Comparison of ENCODE assay signal across 21 mouse cellular contexts in the genomic region with DNA sequence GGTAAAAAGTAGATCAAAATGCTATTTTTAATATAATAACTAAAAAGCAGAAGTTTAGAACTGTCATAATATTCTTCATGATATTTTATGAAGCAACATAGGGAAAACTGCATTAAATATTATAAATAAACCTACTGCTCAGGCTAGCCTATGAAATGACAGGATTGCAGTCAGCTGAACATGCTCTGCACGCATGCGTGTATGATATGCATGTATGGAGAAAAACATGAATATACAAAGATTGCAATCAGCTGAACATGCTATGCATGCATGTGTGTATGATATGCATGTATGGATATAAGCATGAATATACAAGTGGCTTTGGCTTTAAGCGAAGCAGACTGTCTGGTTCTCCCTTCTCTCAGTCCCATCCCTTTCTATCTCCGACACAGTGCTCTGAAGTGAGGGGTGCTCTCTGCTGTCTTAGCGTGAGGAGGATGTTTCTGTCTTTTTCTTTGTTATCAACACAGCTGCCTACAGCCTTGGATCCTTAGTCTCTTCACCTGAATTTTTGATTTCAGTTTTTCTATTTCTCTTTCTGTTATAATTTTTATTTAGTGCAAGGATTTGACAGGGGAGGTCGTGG.
DNase-seq lines count a peak whose midpoint lies in the region; ATAC-seq and TF ChIP-seq lines count a peak whose summit lies in the region.
"Had no signal": no experiment of that assay in that cellular context is flagged by ENCODE, and none has a peak within 500 bp of the region (broad histone marks: within the 10 kb centered on the region; RNA-seq: fewer than 3 reads in every experiment).

No protein-coding gene starts in this region.

- H3K4me2 ChIP-seq in forebrain, embryonic 13.5 days: no peak overlapping the region
- no peak overlapping the region; the same call in 1 of the 2 replicates for H3K4me2 ChIP-seq in hindbrain, embryonic 14.5 days (replicated peaks)
- H3K4me2 ChIP-seq in midbrain, postnatal 0 days (ENCODE audit: low read depth, low read length, poor library complexity, severe bottlenecking): no peak overlapping the region
- H3K4me2 ChIP-seq: heart, embryonic 13.5 days had no signal

- ATAC-seq in forebrain, embryonic 13.5 days: peak; percentile 58
- peak; percentile 66; the same call in 1 of the 2 replicates for ATAC-seq in hindbrain, embryonic 14.5 days (ENCODE audit: low FRiP score)
- ATAC-seq in midbrain, postnatal 0 days (ENCODE audit: low FRiP score): peak; percentile 72
- no peak for ATAC-seq in erythroid progenitor cell, adult 5-6 weeks (replicated peaks; ENCODE audit: low FRiP score, poor library complexity, severe bottlenecking)
- ATAC-seq: activated CD4-positive, CD25-positive, alpha-beta regulatory T cell, adult 4 months had no signal

- H3K36me3 ChIP-seq in forebrain, embryonic 13.5 days (ENCODE audit: poor library complexity, severe bottlenecking): no peaks in the 10 kb centered on the region
- H3K36me3 ChIP-seq in forebrain, embryonic 10.5 days (replicated peaks): no peaks in the 10 kb centered on the region
- no peaks in the 10 kb centered on the region for H3K36me3 ChIP-seq in hindbrain, embryonic 14.5 days (replicated peaks; ENCODE audit: control insufficient read depth, insufficient read depth)
- H3K36me3 ChIP-seq in midbrain, postnatal 0 days (ENCODE audit: insufficient read depth, low read length): no peaks in the 10 kb centered on the region
- H3K36me3 ChIP-seq: G1E; heart, embryonic 13.5 days had no signal

- H3K4me3 ChIP-seq in forebrain, embryonic 13.5 days: no peak overlapping the region
- no peak overlapping the region for H3K4me3 ChIP-seq in forebrain, embryonic 10.5 days
- H3K4me3 ChIP-seq in hindbrain, embryonic 14.5 days (replicated peaks; ENCODE audit: low read length): no peak overlapping the region
- no peak overlapping the region for H3K4me3 ChIP-seq in midbrain, postnatal 0 days (ENCODE audit: low read depth, low read length)
- H3K4me3 ChIP-seq: heart, embryonic 13.5 days had no signal

- H3K27ac ChIP-seq in forebrain, embryonic 13.5 days: peak overlapping the region; percentile 31
- H3K27ac ChIP-seq in forebrain, embryonic 10.5 days: no peak overlapping the region
- peak overlapping the region; percentile 79 for H3K27ac ChIP-seq in hindbrain, embryonic 14.5 days
- peak overlapping the region; percentile 67 for H3K27ac ChIP-seq in midbrain, postnatal 0 days (ENCODE audit: low read depth, low read length)
- H3K27ac ChIP-seq: heart, embryonic 13.5 days had no signal

- H3K9ac ChIP-seq in forebrain, embryonic 13.5 days: no peak overlapping the region
- peak overlapping the region; percentile 3; the same call in 1 of the 2 replicates for H3K9ac ChIP-seq in hindbrain, embryonic 14.5 days
- H3K9ac ChIP-seq in midbrain, postnatal 0 days (replicated peaks; ENCODE audit: low read length, poor library complexity, severe bottlenecking): 0 out of 2 replicates have a peak overlapping the region, but pooled peaks have one; percentile 19
- H3K9ac ChIP-seq: heart, embryonic 13.5 days had no signal

- 83% methylated on average over 6 of the region's 6 CpGs for WGBS in forebrain, embryonic 13.5 days
- WGBS in forebrain, embryonic 10.5 days: 89% methylated on average over 6 of the region's 6 CpGs
- 68% methylated on average over 6 of the region's 6 CpGs for WGBS in hindbrain, embryonic 14.5 days
- WGBS in midbrain, postnatal 0 days: 63% methylated on average over 6 of the region's 6 CpGs

- DNase-seq in forebrain, embryonic 10.5 days (ENCODE audit: extremely low spot score, low spot score): no peak
- DNase-seq in brain, embryonic 14.5 days (ENCODE audit: low read depth): peak; percentile 40
- no peak for DNase-seq in hindbrain, embryonic 14.5 days (ENCODE audit: low spot score)
- DNase-seq in midbrain, postnatal 0 days (ENCODE audit: low spot score): no peak
- DNase-seq in right cerebral cortex, postnatal 10 days (ENCODE audit: low spot score in 2 of 2): no peak
- DNase-seq: adrenal gland, postnatal 10 days; cerebellum, adult 11 months; cerebellum, postnatal 25 days; gastrocnemius, postnatal 14 days; heart, adult 18-20 months; kidney, adult 9 months; kidney, postnatal 25 days; left cerebral cortex, postnatal 4 days; lung, adult 18-20 months; lung, postnatal 14 days; thymus, postnatal 14 days had no signal

- no peaks in the 10 kb centered on the region for H3K4me1 ChIP-seq in forebrain, embryonic 13.5 days
- no peaks in the 10 kb centered on the region for H3K4me1 ChIP-seq in forebrain, embryonic 10.5 days
- H3K4me1 ChIP-seq in hindbrain, embryonic 14.5 days (replicated peaks; ENCODE audit: control insufficient read depth, insufficient read depth, low read length): peaks cover 12% of the 10 kb centered on the region
- H3K4me1 ChIP-seq in midbrain, postnatal 0 days (ENCODE audit: insufficient read depth, low read length): no peaks in the 10 kb centered on the region
- H3K4me1 ChIP-seq: heart, embryonic 13.5 days had no signal

- no peaks in the 10 kb centered on the region for H3K27me3 ChIP-seq in forebrain, embryonic 13.5 days
- H3K27me3 ChIP-seq in forebrain, embryonic 10.5 days (ENCODE audit: poor library complexity, severe bottlenecking): no peaks in the 10 kb centered on the region
- no peaks in the 10 kb centered on the region for H3K27me3 ChIP-seq in hindbrain, embryonic 14.5 days (ENCODE audit: control insufficient read depth, insufficient read depth, low read length)
- no peaks in the 10 kb centered on the region for H3K27me3 ChIP-seq in midbrain, postnatal 0 days (ENCODE audit: insufficient read depth, low read length)
- H3K27me3 ChIP-seq: heart, embryonic 13.5 days had no signal

- H3K9me3 ChIP-seq in forebrain, embryonic 13.5 days (replicated peaks): no peaks in the 10 kb centered on the region
- H3K9me3 ChIP-seq in forebrain, embryonic 10.5 days: no peaks in the 10 kb centered on the region
- no peaks in the 10 kb centered on the region for H3K9me3 ChIP-seq in hindbrain, embryonic 14.5 days (ENCODE audit: control insufficient read depth, low read length)
- no peaks in the 10 kb centered on the region for H3K9me3 ChIP-seq in midbrain, postnatal 0 days (ENCODE audit: low read length)
- H3K9me3 ChIP-seq: G1E; heart, embryonic 13.5 days had no signal

- TF ChIP-seq POLR2A in brain, embryonic 14.5 days (IDR thresholded peaks at IDR 0.05; ENCODE audit: borderline replicate concordance, extremely low read depth, insufficient read depth, insufficient read length, poor library complexity, severe bottlenecking): no peak

- no peak for TF ChIP-seq CTCF in brain, embryonic 14.5 days (IDR thresholded peaks at IDR 0.05; ENCODE audit: borderline replicate concordance, extremely low read depth, insufficient read depth, insufficient read length)
- no peak for TF ChIP-seq CTCF in midbrain, postnatal 0 days (IDR thresholded peaks at IDR 0.05)
